Mouse (Mus musculus): Measurements from ENCODE around the gene Gm5475. TPM values are rescaled to one million over a fixed set of nuclear protein-coding genes. Genes with fewer than 3 reads are reported as not detected.
A peak's percentile ranks its signal among the peaks of the same experiment; 100 is the strongest.
"Not testable (repeated sequence)": the region's sequence is repeated elsewhere in the genome, so short reads cannot be mapped to it uniquely, and the experiment has no call there.

Gm5475 gene
- 0.10 TPM in 2 replicates for polyA plus RNA-seq (2015; fragmentation: Nextera tagmentation; extraction: Ambion mirVana)

DNA sequence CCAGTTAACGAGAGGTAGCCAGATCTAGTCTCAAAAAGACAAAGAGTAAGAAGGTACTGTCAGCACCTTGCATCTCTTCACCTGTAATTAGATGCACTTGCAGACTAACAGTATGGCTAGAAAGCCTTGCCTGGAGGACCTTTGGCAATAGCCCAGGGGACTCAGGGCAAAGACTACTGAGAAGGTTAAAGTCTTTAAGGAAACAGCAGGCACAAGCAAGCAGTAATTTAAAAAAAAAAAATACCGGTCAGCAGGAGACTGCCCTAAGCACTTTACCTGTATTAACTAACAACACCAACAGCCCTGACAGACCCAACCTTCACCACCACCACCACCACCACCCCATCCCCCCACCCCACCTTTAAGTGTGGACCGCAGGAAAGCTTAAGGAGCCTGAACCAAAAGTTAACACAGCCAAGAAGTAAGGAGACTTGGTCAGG lies at the start of gene Gm5475:
Gene Gm5475 (plus strand): TSS at position 390 of the 440 bp plus-strand sequence.
- 30% methylated on average over 3 of the region's 3 CpGs for WGBS
- peaks cover 33% of the 10 kb centered on the region for H3K4me1 ChIP-seq (ENCODE audit: control insufficient read depth, insufficient read depth, low read length)
- not testable (repeated sequence) for H3K36me3 ChIP-seq (ENCODE audit: control insufficient read depth, insufficient read depth, low read length); ATAC-seq; H3K9me3 ChIP-seq (replicated peaks; ENCODE audit: control insufficient read depth, low read length, poor library complexity, severe bottlenecking)
- H3K4me2 ChIP-seq (ENCODE audit: low read length): peak within 1 kb of the TSS; percentile 92
- H3K27ac ChIP-seq (ENCODE audit: low read length): peak within 1 kb of the TSS; percentile 23
- peaks cover 20% of the 10 kb centered on the region for H3K27me3 ChIP-seq (ENCODE audit: control insufficient read depth, insufficient read depth, low read depth, low read length)
- peak within 1 kb of the TSS; percentile 89 for H3K9ac ChIP-seq (ENCODE audit: low read depth, low read length)
- peak within 1 kb of the TSS; percentile 97 for H3K4me3 ChIP-seq (ENCODE audit: low read depth, low read length)

DNA sequence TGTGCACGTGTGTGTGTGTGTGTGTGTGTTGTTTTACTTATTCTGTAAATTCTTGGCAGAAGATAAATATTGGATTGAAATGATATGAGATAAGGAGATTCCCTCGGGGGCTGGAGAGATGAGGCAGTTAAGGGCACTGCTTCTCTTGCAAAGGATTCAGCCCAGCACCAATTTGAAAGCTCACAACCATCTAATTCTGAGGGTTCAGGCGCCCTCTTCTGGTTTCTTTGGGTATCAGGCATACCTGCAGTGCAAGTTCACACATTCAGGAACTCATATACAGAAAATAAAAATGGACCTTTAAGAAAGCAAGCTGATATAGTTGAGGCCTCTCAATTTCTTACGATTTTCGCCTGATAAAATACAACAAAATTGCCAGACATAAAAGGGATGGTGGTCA lies 46.9 kb upstream of the Gm5475 start:
- 37% methylated on average over 5 of the region's 5 CpGs for WGBS
- Histone ChIP-seq H3K4me2 (ENCODE audit: low read length) (no peak overlapping the region), H3K36me3 (ENCODE audit: control insufficient read depth, insufficient read depth, low read length) (no peaks in the 10 kb centered on the region), H3K9me3 (replicated peaks; ENCODE audit: control insufficient read depth, low read length, poor library complexity, severe bottlenecking) (no peaks in the 10 kb centered on the region), H3K9ac (ENCODE audit: low read depth, low read length) (no peak overlapping the region), H3K4me1 (ENCODE audit: control insufficient read depth, insufficient read depth, low read length) (no peaks in the 10 kb centered on the region), H3K4me3 (ENCODE audit: low read depth, low read length) (no peak overlapping the region), H3K27ac (ENCODE audit: low read length) (no peak overlapping the region), H3K27me3 (ENCODE audit: control insufficient read depth, insufficient read depth, low read depth, low read length) (no peaks in the 10 kb centered on the region)
- ATAC-seq: no peak

DNA sequence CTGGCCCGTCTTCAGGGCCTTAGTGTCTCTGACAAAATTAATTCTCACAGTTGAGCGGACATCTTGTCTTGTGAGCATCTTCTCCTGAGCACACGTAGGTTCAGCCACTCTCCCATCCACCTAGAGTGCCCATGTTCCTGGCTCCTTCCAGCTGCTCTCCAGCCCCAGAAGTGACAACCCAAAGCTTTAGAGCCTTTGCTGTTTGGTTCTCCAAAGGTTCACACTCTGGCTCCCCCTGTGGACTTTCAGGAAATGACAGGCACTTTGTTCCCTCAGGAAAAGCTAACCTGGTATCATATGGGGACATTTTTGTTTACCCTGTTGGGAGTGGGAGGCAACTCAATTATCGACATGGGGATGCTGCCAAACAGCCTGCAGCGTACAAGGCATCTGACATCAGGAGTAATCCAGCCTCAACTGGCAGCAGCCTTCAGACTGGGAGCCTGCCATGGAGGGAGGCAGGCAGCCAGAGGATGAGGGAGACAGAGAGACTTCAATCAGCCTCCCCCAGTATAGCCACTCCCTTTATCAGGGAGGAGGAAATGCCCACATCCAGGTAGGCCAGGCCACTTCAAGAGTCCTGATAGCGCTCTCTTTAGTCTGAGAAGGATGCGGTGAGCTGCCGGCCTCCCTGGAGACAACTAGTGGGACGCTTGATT lies 44.0 kb upstream of the Gm5475 start:
- not testable (repeated sequence) for H3K9me3 ChIP-seq (replicated peaks; ENCODE audit: control insufficient read depth, low read length, poor library complexity, severe bottlenecking)

DNA sequence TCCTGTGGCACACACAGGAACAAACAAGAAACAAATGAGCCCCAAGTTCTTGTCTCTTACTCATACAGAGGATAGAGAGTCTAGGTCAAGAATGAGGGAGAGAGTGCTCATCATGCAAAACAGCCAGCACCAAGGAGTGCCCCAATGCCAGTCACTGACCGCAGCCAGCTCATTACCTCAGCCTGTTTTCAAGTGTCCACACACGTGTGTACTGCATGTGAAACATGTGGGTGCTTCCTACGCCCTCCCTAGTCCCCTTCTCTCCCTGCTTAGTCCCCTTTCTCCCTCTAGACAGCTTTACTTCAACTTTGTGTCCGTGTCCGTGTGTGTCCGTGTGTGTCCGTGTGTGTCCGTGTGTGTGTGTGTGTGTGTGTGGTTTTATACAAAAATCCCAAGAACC lies 42.3 kb upstream of the Gm5475 start:
- ATAC-seq: no peak

More for the DNA sequence above, 44.0 kb upstream of the Gm5475 start:
- 26% methylated on average over 3 of the region's 9 CpGs for WGBS
- H3K27ac ChIP-seq (ENCODE audit: low read length); H3K9ac ChIP-seq (ENCODE audit: low read depth, low read length); H3K4me2 ChIP-seq (ENCODE audit: low read length); H3K27me3 ChIP-seq (ENCODE audit: control insufficient read depth, insufficient read depth, low read depth, low read length); ATAC-seq; H3K4me1 ChIP-seq (ENCODE audit: control insufficient read depth, insufficient read depth, low read length); H3K4me3 ChIP-seq (ENCODE audit: low read depth, low read length); H3K36me3 ChIP-seq (ENCODE audit: control insufficient read depth, insufficient read depth, low read length): not testable (repeated sequence)

DNA sequence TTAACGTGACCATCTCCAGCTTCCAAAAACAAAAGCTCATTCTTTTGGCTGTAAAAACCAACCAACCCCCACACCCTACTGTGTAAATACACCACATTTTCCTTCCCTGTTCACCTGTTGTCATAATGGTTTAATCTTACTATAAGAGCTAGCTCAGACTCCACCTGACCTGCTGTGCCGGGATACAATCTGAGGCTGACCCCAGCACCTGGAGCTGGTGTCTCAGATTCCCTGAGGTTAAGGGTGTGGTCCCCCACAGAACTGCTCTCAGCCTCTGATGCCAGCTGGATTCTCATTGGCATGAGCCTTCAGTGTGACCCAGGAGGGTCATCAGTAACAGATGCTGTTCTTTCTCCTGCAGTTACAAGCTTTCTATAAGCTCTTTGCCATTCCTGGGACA lies 41.8 kb upstream of the Gm5475 start:
- no peaks in the 10 kb centered on the region for H3K27me3 ChIP-seq (ENCODE audit: control insufficient read depth, insufficient read depth, low read depth, low read length)
- H3K9me3 ChIP-seq (replicated peaks; ENCODE audit: control insufficient read depth, low read length, poor library complexity, severe bottlenecking): no peaks in the 10 kb centered on the region
- no peak for ATAC-seq
- no peak overlapping the region for H3K9ac ChIP-seq (ENCODE audit: low read depth, low read length)
- no peak overlapping the region for H3K27ac ChIP-seq (ENCODE audit: low read length)
- H3K4me3 ChIP-seq (ENCODE audit: low read depth, low read length): no peak overlapping the region
- WGBS: 69% methylated on average over 2 of the region's 2 CpGs
- H3K4me2 ChIP-seq (ENCODE audit: low read length): no peak overlapping the region
- no peaks in the 10 kb centered on the region for H3K4me1 ChIP-seq (ENCODE audit: control insufficient read depth, insufficient read depth, low read length)
- no peaks in the 10 kb centered on the region for H3K36me3 ChIP-seq (ENCODE audit: control insufficient read depth, insufficient read depth, low read length)

More for the DNA sequence above, 42.3 kb upstream of the Gm5475 start:
- Histone ChIP-seq H3K9ac (ENCODE audit: low read depth, low read length) (no peak overlapping the region), H3K36me3 (ENCODE audit: control insufficient read depth, insufficient read depth, low read length) (no peaks in the 10 kb centered on the region), H3K27ac (ENCODE audit: low read length) (no peak overlapping the region), H3K4me3 (ENCODE audit: low read depth, low read length) (no peak overlapping the region), H3K4me2 (ENCODE audit: low read length) (no peak overlapping the region), H3K4me1 (ENCODE audit: control insufficient read depth, insufficient read depth, low read length) (no peaks in the 10 kb centered on the region), H3K9me3 (replicated peaks; ENCODE audit: control insufficient read depth, low read length, poor library complexity, severe bottlenecking) (no peaks in the 10 kb centered on the region), H3K27me3 (ENCODE audit: control insufficient read depth, insufficient read depth, low read depth, low read length) (no peaks in the 10 kb centered on the region)
- WGBS: 84% methylated on average over 8 of the region's 8 CpGs

DNA sequence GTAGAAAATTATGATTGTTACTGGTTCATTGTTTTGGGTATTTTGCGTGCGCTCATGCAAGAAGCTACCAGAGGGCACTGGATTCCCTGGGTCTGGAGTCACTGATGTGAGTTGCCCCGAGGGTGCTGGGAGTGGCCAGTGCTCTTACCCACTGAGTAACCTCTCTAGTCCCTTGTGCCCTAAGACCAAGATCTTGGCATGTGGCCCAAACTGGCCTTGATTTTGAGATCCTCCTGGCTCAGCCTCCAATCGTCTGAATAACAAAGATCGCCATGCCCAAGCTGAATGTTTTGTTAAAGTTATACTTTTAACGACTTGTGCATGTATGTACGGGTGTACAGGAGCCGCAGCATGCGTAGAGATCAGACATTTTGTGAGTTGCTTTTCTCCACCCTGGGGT lies 36.2 kb upstream of the Gm5475 start:
- no peak overlapping the region for H3K27ac ChIP-seq (ENCODE audit: low read length)
- H3K4me1 ChIP-seq (ENCODE audit: control insufficient read depth, insufficient read depth, low read length): no peaks in the 10 kb centered on the region
- no peaks in the 10 kb centered on the region for H3K36me3 ChIP-seq (ENCODE audit: control insufficient read depth, insufficient read depth, low read length)
- no peak overlapping the region for H3K4me3 ChIP-seq (ENCODE audit: low read depth, low read length)
- no peaks in the 10 kb centered on the region for H3K9me3 ChIP-seq (replicated peaks; ENCODE audit: control insufficient read depth, low read length, poor library complexity, severe bottlenecking)
- WGBS: 90% methylated on average over 9 of the region's 9 CpGs
- H3K4me2 ChIP-seq (ENCODE audit: low read length): no peak overlapping the region
- H3K9ac ChIP-seq (ENCODE audit: low read depth, low read length): no peak overlapping the region
- no peaks in the 10 kb centered on the region for H3K27me3 ChIP-seq (ENCODE audit: control insufficient read depth, insufficient read depth, low read depth, low read length)
- no peak for ATAC-seq

DNA sequence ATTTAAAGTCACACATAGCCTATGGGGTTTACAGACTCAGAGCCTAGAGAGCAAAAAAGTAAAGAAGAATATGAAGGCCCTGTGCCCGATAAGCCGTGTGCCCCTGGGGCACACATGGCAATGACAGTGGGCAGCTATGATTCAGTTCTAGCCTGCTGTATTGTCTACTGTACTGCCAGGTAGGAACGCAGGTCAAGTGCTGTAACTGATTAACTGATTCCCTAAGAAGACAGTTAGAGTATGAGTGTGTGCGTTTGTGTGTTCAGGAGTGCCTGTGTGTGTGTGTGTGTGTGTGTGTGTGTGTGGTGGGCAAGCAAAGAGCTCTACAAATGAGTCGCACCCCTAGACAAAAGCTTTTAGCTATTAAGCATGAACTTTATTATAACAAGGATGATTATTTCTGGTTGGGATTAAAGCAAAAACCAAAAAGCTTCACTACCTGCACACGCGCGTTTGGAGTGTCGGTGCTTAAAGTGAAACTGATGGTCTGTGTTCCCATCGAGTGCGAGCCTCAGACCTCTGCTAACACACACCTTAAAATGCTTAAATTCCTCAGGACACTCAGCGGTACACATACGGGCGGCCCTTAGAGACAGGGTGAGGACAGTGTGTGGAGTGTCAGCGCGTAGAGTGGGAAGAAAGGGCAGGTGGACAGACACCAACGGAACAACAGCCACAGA lies 34.3 kb upstream of the Gm5475 start:
- no peak for ATAC-seq
- Histone ChIP-seq H3K36me3 (ENCODE audit: control insufficient read depth, insufficient read depth, low read length) (0 out of 2 replicates have a peak, but pooled peaks cover 2% of the 10 kb centered on the region), H3K4me2 (ENCODE audit: low read length) (no peak overlapping the region), H3K9ac (ENCODE audit: low read depth, low read length) (no peak overlapping the region), H3K4me3 (ENCODE audit: low read depth, low read length) (no peak overlapping the region), H3K4me1 (ENCODE audit: control insufficient read depth, insufficient read depth, low read length) (no peaks in the 10 kb centered on the region), H3K9me3 (replicated peaks; ENCODE audit: control insufficient read depth, low read length, poor library complexity, severe bottlenecking) (no peaks in the 10 kb centered on the region), H3K27ac (ENCODE audit: low read length) (no peak overlapping the region), H3K27me3 (ENCODE audit: control insufficient read depth, insufficient read depth, low read depth, low read length) (no peaks in the 10 kb centered on the region)
- WGBS: 94% methylated on average over 17 of the region's 17 CpGs

DNA sequence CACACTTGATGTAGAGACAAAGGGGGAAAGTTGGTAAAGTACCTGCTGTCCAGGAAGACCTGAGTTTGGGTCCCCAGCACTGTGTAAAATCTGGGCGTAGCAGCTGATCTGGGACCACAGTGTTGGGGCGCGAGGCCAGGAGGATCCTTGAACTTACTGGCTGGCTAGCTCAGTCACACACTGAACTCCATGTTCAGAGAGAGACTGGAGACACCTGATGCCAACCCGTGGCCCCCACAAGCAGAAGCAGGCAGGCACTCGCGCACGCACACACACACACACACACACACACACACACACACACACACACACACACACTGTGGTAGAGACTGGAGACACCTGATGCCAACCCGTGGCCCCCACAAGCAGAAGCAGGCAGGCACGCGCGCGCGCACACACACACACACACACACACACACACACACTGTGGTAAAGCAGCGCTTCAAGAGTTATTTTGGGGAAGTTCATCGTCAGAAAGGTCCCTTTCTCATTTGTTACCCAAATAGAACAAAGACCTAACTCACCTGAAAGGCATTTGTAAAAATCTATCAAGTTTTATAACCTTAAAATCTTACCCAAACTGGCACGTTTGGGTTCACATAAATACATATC lies 33.6 kb upstream of the Gm5475 start:
- ATAC-seq: no peak
- H3K4me3 ChIP-seq (ENCODE audit: low read depth, low read length): no peak overlapping the region
- no peaks in the 10 kb centered on the region for H3K4me1 ChIP-seq (ENCODE audit: control insufficient read depth, insufficient read depth, low read length)
- H3K36me3 ChIP-seq (ENCODE audit: control insufficient read depth, insufficient read depth, low read length): 0 out of 2 replicates have a peak, but pooled peaks cover 2% of the 10 kb centered on the region
- no peak overlapping the region for H3K9ac ChIP-seq (ENCODE audit: low read depth, low read length)
- WGBS: 95% methylated on average over 16 of the region's 16 CpGs
- no peak overlapping the region for H3K4me2 ChIP-seq (ENCODE audit: low read length)
- H3K9me3 ChIP-seq (replicated peaks; ENCODE audit: control insufficient read depth, low read length, poor library complexity, severe bottlenecking): no peaks in the 10 kb centered on the region
- no peak overlapping the region for H3K27ac ChIP-seq (ENCODE audit: low read length)
- H3K27me3 ChIP-seq (ENCODE audit: control insufficient read depth, insufficient read depth, low read depth, low read length): no peaks in the 10 kb centered on the region

DNA sequence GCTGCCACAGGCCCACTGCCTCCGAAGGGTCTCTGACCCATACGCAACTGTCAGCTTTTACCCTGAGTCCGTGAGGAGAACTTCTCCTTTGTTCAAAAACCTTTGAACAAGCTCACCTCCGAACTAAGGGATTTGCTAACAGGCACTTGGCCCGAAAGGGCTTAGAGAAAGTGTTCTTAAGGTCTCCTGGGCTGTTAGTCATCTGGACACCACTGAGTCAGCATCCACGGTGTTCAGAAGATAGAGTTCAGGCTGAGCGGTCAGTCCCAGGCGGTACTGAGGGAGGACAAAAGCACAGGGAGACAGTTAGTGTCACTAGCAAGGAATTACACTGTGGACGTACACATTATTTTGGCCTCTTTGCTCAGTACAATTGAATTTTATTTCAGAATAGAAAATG lies 33.1 kb upstream of the Gm5475 start:
- Histone ChIP-seq H3K9me3 (replicated peaks; ENCODE audit: control insufficient read depth, low read length, poor library complexity, severe bottlenecking) (no peaks in the 10 kb centered on the region), H3K27me3 (ENCODE audit: control insufficient read depth, insufficient read depth, low read depth, low read length) (no peaks in the 10 kb centered on the region), H3K27ac (ENCODE audit: low read length) (no peak overlapping the region), H3K4me2 (ENCODE audit: low read length) (no peak overlapping the region), H3K4me3 (ENCODE audit: low read depth, low read length) (no peak overlapping the region), H3K36me3 (ENCODE audit: control insufficient read depth, insufficient read depth, low read length) (peaks cover 3% of the 10 kb centered on the region; the same call in 1 of the 2 replicates), H3K4me1 (ENCODE audit: control insufficient read depth, insufficient read depth, low read length) (no peaks in the 10 kb centered on the region), H3K9ac (ENCODE audit: low read depth, low read length) (no peak overlapping the region)
- WGBS: 47% methylated on average over 9 of the region's 9 CpGs
- no peak for ATAC-seq
